Mouse (Mus musculus): ENCODE measurements around the gene Ankrd28.

DNA sequence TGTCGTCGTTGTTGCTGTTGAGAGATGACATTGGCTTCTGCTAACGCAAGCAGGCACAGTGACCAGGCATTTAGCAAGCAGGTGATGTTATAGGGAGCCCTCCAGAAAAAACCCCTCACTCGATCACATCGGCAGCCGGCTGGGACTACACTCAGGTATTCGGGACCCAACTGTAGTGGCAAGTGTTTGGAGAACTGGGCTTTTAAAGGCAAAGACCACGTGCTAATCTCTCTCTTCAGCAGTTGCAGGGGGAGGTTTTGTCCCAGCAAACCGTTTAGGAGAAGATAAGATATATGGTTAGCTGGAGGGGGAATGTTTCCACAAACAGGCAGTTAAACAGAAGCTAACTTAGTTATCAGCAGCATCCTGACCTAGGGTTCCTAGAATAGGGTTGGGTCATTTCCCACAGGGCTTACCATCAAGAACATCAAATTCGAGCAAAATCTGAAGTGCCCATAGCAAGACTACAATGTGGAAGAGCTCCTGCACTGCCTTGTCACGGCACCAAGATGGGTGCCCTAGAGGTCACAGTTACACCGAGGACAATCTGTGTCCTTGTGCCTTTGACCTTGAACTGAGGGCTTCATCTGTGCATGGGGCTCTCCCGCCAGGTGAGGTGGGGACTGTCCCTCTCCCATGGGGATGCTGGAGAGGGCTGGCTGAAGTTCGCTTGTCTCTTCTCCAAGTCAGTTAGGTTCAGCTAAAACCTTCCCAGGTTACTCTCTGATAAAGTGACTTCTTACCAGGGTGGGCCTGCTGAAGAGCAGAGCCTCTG lies 177.2 kb downstream of the Ankrd28 start:
- TF ChIP-seq CTCF (IDR thresholded peaks at IDR 0.05; ENCODE audit: borderline replicate concordance, extremely low read depth, insufficient read depth, insufficient read length) (no peak), POLR2A (IDR thresholded peaks at IDR 0.05; ENCODE audit: borderline replicate concordance, extremely low read depth, insufficient read depth, insufficient read length, poor library complexity, severe bottlenecking) (no peak)

Data from brain, embryonic 14.5 days (tissue).